Mouse (Mus musculus): ENCODE measurements around the gene Pex11g. TPM values are rescaled to one million over a fixed set of nuclear protein-coding genes. Genes with fewer than 3 reads are reported as not detected.

Gene Pex11g
- polyA plus RNA-seq, 1 experiment from 2014 or later, result 10.7 TPM

DNA sequence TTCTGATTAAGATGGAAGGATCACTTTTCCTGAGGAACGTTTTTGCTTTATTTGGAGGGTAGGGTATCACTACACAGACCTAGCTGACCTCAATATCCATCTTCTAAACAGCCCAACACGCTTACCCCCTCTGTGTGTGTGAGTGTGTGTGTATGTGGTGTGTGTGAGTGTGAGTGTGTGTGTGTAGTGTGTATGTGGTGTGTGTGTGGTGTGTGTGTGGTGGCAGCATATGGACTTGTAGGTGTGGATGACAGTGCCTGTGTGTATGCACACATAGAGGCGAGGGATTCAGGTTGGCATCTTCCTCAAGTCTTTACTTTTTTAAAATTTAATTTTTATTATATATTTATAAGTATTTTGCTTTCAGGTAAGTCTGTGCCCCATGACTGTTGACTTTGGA, 31.1 kb upstream of the Pex11g start:
- Histone ChIP-seq H3K36me3 (peaks cover 16% of the 10 kb centered on the region), H3K27me3 (replicated peaks) (no peaks in the 10 kb centered on the region), H3K4me2 (no peak overlapping the region), H3K4me3 (replicated peaks) (no peak overlapping the region), H3K9me3 (no peaks in the 10 kb centered on the region), H3K9ac (no peak overlapping the region), H3K27ac (no peak overlapping the region), H3K4me1 (peaks cover 18% of the 10 kb centered on the region)
- WGBS, result 80% methylated on average over 3 of the region's 3 CpGs
- ATAC-seq (ENCODE audit: insufficient read depth, low FRiP score, low read depth), result no peak

DNA sequence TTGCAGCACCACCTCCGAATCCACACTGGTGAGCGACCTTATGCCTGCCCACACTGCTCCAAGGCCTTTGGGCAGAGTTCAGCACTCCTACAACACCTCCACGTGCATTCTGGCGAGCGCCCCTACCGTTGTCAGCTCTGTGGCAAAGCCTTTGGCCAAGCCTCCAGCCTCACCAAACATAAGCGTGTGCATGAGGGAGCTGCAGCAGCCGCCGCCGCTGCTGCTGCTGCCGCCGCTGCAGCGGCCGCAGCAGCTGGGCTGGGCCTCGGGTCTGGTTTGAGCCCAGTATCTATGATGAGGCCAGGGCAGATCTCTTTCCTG, 28.9 kb upstream of the Pex11g start:
- 94% methylated on average over 15 of the region's 15 CpGs for WGBS
- Histone ChIP-seq H3K4me1 (peaks cover 10% of the 10 kb centered on the region), H3K27me3 (replicated peaks) (no peaks in the 10 kb centered on the region), H3K4me3 (replicated peaks) (no peak overlapping the region), H3K4me2 (no peak overlapping the region), H3K27ac (no peak overlapping the region), H3K36me3 (peaks cover 16% of the 10 kb centered on the region), H3K9me3 (no peaks in the 10 kb centered on the region), H3K9ac (no peak overlapping the region)
- ATAC-seq (ENCODE audit: insufficient read depth, low FRiP score, low read depth), result no peak

DNA sequence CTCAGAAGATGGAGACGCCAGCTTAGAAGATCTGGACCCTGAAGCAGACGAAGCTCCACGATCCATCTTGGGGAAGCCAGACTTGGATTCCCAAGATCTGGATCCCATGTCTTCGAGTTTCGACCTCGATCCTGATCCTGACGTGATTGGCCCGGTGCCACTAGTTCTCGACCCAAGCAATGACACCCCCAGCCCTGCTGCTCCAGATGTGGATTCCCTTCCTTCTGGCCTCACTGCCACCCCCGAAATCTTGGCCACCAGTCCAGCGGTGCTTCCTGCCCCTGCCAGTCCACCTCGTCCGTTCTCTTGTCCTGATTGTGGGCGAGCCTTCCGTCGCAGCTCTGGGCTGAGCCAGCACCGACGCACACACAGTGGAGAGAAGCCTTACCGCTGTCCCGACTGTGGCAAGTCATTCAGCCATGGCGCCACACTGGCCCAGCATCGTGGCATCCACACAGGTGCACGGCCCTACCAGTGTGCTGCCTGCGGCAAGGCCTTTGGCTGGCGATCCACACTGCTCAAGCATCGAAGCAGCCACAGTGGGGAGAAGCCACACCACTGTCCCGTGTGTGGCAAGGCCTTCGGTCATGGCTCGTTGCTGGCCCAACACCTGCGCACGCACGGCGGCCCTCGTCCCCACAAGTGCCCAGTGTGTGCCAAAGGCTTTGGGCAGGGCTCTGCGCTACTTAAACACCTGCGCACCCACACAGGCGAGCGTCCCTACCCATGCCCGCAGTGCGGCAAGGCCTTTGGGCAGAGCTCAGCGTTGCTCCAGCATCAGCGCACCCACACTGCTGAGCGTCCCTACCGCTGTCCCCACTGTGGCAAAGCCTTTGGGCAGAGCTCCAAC, 28.3 kb upstream of the Pex11g start:
- peaks cover 4% of the 10 kb centered on the region; the same call in 1 of the 2 replicates for H3K4me1 ChIP-seq
- H3K36me3 ChIP-seq, result peaks cover 16% of the 10 kb centered on the region
- no peak overlapping the region for H3K4me3 ChIP-seq (replicated peaks)
- no peak overlapping the region for H3K9ac ChIP-seq
- no peaks in the 10 kb centered on the region for H3K27me3 ChIP-seq (replicated peaks)
- H3K27ac ChIP-seq, result no peak overlapping the region
- no peak for ATAC-seq (ENCODE audit: insufficient read depth, low FRiP score, low read depth)
- H3K4me2 ChIP-seq, result no peak overlapping the region
- H3K9me3 ChIP-seq, result no peaks in the 10 kb centered on the region
- WGBS, result 95% methylated on average over 44 of the region's 44 CpGs

DNA sequence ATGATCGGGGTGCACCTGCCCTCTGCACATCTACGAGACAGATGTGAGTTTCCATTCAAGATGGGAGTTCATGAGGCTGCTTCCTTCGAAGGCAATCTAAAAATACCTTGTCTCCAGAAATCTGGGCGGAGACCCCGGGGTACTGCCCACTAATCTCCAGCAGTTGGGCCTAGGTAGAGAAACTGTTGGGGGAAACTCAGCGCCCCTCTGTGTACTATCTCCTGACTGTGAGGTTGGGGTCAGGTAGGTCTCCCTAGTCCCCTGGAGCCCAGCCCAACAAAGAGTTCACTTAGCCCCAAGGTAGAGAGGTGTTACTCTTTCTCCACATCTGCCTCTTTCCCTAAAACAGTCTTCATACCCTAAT, 26.3 kb upstream of the Pex11g start:
- H3K27ac ChIP-seq, result peak overlapping the region; percentile 85; the same call in 1 of the 2 replicates
- 0 out of 2 replicates have a peak, but pooled peaks have one; percentile 1 for ATAC-seq (ENCODE audit: insufficient read depth, low FRiP score, low read depth)

DNA sequence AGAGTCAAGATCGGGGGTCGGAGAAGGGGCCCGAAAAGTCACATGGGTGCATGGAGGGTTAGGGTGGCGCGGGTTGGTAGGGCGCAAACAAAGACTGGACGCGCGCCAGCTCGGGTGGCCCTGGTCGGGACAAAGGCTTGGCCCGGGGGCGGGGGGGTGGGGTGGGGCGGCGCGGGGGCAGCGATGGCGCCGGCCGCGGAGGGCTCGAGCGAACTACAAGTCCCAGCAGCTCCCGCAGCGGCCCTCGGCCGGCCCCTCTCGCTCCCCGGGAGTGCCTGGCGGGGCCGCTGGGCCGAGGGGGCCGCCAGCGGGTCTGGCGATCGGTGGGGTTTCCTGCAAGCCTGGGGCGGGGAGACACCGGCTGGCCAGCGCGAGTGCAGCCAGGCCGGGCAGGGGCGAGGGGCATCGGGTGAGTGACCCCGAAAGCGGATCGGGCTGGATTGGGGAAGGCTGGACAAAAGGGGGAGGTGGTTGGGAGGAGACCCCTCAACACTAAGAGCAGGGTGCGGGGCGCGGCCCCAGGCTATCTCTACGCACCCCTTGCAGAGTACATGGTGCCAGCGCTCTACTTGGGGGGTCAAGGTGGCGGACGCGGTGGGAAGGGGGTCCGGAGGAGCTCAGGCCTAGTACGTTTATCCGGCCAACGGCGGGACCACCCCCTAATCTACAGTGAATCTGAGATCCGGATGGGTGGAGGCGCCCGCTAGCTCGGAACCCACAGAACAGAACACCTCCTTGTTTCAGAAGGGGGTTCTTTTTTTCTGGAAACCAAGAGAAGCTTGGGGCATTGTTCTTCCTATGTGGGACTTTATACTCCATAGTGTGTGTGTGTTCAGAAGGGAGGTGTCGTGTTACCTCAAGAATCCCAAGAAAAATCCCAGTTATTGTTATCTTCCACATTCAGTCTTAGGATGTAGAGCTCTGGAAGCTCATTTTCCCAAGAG, 25.7 kb upstream of the Pex11g start, which contains the start of gene Zfp358:
Zfp358 (plus strand) TSS at position 238 of the 944 bp plus-strand sequence.
- ATAC-seq (ENCODE audit: insufficient read depth, low FRiP score, low read depth), result peak; percentile 88
- 1% methylated on average over 62 of the region's 64 CpGs for WGBS
- Histone ChIP-seq H3K9ac (peak within 1 kb of the TSS; percentile 99), H3K4me2 (peak within 1 kb of the TSS; percentile 67), H3K9me3 (no peaks in the 10 kb centered on the region), H3K27me3 (replicated peaks) (no peaks in the 10 kb centered on the region), H3K4me3 (replicated peaks) (peak within 1 kb of the TSS; percentile 96), H3K36me3 (peaks cover 16% of the 10 kb centered on the region), H3K27ac (peak within 1 kb of the TSS; percentile 85), H3K4me1 (peaks cover 3% of the 10 kb centered on the region; the same call in 1 of the 2 replicates)

More for the DNA sequence above, 26.3 kb upstream of the Pex11g start:
- Histone ChIP-seq H3K9me3 (no peaks in the 10 kb centered on the region), H3K27me3 (replicated peaks) (no peaks in the 10 kb centered on the region), H3K4me3 (replicated peaks) (peak overlapping the region; percentile 96), H3K4me1 (peaks cover 3% of the 10 kb centered on the region; the same call in 1 of the 2 replicates), H3K4me2 (peak overlapping the region; percentile 67), H3K9ac (peak overlapping the region; percentile 99), H3K36me3 (peaks cover 16% of the 10 kb centered on the region)
- 26% methylated on average over 6 of the region's 6 CpGs for WGBS

DNA sequence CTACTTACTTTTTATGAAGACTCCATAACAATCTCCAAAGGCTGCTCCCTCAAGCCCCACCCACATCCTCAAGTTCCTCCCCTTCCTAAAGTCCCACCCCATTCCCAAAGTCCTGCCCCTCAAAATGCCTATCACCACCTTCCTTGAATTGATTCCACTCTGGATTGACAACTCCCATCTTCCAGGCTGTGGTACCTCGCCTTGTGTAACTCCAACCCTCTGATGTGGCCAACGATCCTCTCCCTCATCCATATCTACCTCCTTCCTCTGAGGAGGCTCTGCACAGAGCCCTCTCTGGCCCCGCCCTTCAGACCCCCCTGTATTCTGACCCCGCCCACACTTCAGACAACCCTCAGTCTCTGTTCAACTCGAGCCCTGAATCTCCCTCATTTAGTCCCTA, 17.7 kb upstream of the Pex11g start:
- ATAC-seq (ENCODE audit: insufficient read depth, low FRiP score, low read depth), result no peak
- no peak overlapping the region for H3K9ac ChIP-seq
- H3K27ac ChIP-seq, result no peak overlapping the region
- H3K4me3 ChIP-seq (replicated peaks), result no peak overlapping the region
- H3K36me3 ChIP-seq, result no peaks in the 10 kb centered on the region
- H3K4me2 ChIP-seq, result no peak overlapping the region
- no peaks in the 10 kb centered on the region for H3K4me1 ChIP-seq
- 30% methylated on average over 5 of the region's 5 CpGs for WGBS
- H3K9me3 ChIP-seq, result no peaks in the 10 kb centered on the region
- no peaks in the 10 kb centered on the region for H3K27me3 ChIP-seq (replicated peaks)

DNA sequence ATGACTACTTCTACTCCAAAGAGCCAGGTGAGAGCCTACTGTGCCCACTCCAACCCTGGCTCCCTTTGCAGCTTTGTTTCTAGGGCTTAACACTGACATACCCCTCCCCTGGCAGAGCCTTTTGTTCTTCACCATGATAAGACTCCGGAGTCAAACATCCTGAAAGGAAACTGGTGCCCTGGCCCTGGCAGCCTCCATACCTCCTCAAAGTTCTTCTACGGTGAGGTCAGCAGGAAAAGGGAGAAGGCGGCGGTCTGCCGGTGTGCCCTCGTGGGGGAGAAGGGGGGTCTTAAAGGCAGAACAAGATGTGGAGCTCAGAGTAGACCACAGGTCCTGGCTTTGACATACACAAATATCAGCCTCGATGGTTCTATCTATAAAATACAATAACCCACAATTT, 16.1 kb upstream of the Pex11g start:
- no peak overlapping the region for H3K9ac ChIP-seq
- H3K4me3 ChIP-seq (replicated peaks), result no peak overlapping the region
- H3K27me3 ChIP-seq (replicated peaks), result no peaks in the 10 kb centered on the region
- H3K27ac ChIP-seq, result no peak overlapping the region
- no peaks in the 10 kb centered on the region for H3K4me1 ChIP-seq
- no peak for ATAC-seq (ENCODE audit: insufficient read depth, low FRiP score, low read depth)
- H3K9me3 ChIP-seq, result no peaks in the 10 kb centered on the region
- 70% methylated on average over 7 of the region's 7 CpGs for WGBS
- no peaks in the 10 kb centered on the region for H3K36me3 ChIP-seq
- no peak overlapping the region for H3K4me2 ChIP-seq

DNA sequence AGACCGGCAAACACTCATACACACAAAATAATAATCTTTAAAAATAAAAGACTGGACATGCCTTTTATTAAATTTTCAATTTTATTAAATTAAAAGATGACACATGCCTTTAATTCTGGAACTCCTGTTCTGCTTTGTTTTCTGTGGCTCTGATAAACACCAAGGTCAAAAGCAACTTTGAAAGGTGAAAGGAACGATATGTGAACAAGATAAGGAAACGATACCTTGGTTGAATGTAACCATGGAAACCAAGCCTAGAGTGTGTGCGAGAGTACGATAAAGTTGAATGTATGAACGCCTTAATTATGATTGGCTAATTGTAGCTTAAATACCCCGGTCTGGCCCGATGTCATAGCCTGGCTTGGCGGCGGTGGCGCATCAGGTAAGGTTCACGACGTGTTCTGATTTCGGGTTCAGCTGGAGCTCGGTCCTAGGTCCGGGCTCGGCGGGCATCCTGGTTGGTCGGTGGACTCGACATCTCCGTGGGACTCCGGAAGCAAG, 14.8 kb upstream of the Pex11g start:
- Histone ChIP-seq H3K27me3 (replicated peaks) (no peaks in the 10 kb centered on the region), H3K4me3 (replicated peaks) (no peak overlapping the region), H3K27ac (no peak overlapping the region), H3K4me1 (no peaks in the 10 kb centered on the region), H3K4me2 (no peak overlapping the region), H3K9ac (no peak overlapping the region), H3K9me3 (no peaks in the 10 kb centered on the region), H3K36me3 (no peaks in the 10 kb centered on the region)
- 84% methylated on average over 22 of the region's 22 CpGs for WGBS
- ATAC-seq (ENCODE audit: insufficient read depth, low FRiP score, low read depth), result no peak

DNA sequence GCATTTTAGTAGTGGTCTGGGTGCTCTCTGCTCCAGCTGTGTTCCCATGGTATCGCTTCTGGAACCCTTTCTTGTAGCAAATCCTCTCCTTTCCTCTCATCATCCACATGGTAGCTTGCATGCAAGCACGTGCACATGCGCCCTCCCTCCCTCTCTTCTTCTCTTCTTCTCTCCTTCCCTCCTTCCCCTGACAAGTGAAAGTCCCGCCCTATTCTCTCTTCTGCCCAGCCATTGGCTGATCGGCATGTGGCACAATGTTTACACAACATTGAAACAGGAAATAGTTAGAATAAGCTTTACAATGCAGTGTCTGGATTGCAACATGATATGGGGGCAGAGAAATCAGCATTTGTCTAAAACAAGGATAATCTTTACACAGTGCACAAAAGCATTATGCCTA, 14.1 kb upstream of the Pex11g start:
- Histone ChIP-seq H3K27ac (no peak overlapping the region), H3K4me3 (replicated peaks) (no peak overlapping the region), H3K36me3 (no peaks in the 10 kb centered on the region), H3K27me3 (replicated peaks) (no peaks in the 10 kb centered on the region), H3K9me3 (no peaks in the 10 kb centered on the region), H3K4me2 (no peak overlapping the region), H3K9ac (no peak overlapping the region), H3K4me1 (no peaks in the 10 kb centered on the region)
- WGBS, result 61% methylated on average over 5 of the region's 5 CpGs
- ATAC-seq (ENCODE audit: insufficient read depth, low FRiP score, low read depth), result no peak

DNA sequence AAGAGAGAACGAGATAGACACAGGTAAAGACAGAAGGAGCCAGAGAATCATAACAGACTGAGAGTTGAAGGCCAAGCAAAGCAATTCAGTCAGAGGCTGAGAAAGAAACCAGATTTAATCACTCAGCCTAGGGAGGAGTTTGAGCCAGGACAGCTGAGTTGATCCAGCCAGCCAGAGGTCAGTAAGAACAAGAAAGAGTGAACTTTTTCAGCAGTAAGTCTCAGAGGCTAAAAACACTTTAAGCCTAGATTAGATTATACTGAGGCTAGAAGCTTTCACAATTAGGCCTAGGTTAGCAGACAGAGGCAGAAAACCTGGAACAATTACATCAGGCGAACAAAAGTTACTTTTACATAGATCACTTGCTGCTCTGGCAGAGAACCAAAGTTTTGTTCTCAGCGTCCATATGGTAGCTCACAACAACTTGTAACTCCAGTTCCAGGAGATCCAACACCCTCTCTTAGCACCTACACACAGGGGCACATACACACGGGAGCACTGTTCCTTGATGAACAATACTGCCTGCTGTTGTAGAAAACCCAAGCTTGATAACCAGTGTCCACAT, 12.8 kb upstream of the Pex11g start:
- H3K4me3 ChIP-seq (replicated peaks), result no peak overlapping the region
- WGBS, result 43% methylated on average over 4 of the region's 4 CpGs
- H3K4me1 ChIP-seq, result no peaks in the 10 kb centered on the region
- peaks cover 6% of the 10 kb centered on the region; the same call in 1 of the 2 replicates for H3K27me3 ChIP-seq (replicated peaks)
- H3K9me3 ChIP-seq, result no peaks in the 10 kb centered on the region
- ATAC-seq (ENCODE audit: insufficient read depth, low FRiP score, low read depth), result no peak
- H3K36me3 ChIP-seq, result no peaks in the 10 kb centered on the region
- H3K4me2 ChIP-seq, result no peak overlapping the region
- H3K27ac ChIP-seq, result 0 out of 2 replicates have a peak overlapping the region, but pooled peaks have one; percentile 11
- H3K9ac ChIP-seq, result no peak overlapping the region

DNA sequence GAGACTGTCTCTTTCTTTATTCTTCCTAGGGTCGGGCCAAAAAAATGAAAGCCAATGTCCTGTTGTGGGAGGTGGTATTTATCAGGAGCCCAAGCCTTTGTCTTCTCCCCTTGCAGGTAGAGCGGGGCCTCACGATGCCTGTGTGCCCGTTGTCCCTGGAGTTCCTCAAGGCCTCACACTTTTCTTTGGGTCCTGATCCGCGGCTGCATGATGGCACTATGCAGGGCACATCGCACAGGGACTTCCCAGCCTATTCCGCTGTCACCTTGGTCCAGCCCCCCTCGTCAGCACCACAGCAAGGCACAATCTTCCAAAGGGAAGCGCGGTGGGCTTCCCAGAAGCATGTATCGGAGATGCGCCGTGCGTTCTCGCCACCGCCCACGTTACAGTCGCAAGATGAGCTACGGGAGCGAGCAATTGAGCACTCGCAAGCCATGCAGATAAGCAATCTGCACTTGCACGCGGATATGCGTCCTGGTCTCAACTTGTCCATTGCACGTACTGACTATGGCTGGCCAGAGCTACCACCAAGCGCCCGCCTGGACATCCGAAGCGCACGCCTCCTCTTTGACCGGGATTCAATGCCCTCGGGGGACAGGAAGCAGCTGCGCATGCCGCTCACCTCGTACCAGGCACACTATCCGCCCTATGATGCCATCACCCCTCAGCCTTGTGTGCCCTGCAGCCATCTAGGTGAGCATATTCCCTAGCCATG, 8.4 kb upstream of the Pex11g start:
- WGBS, result 27% methylated on average over 37 of the region's 37 CpGs
- ATAC-seq (ENCODE audit: insufficient read depth, low FRiP score, low read depth), result no peak
- H3K9me3 ChIP-seq, result no peaks in the 10 kb centered on the region
- no peak overlapping the region for H3K9ac ChIP-seq
- no peaks in the 10 kb centered on the region for H3K36me3 ChIP-seq
- peaks cover 6% of the 10 kb centered on the region; the same call in 1 of the 2 replicates for H3K27me3 ChIP-seq (replicated peaks)
- no peak overlapping the region for H3K27ac ChIP-seq
- H3K4me3 ChIP-seq (replicated peaks), result peak overlapping the region; percentile 23
- no peaks in the 10 kb centered on the region for H3K4me1 ChIP-seq
- H3K4me2 ChIP-seq, result peak overlapping the region; percentile 55

All from stomach, embryonic 15.5 days (tissue).